Mouse (Mus musculus): ENCODE data around the gene Myb.
A peak's percentile ranks its signal among the peaks of the same experiment; 100 is the strongest.
"Not testable (repeated sequence)": the region's sequence is repeated elsewhere in the genome, so short reads cannot be mapped to it uniquely, and the experiment has no call there.

GRCm38 (mm10) chr10:21149945-21150344, 10.8 kb downstream of the Myb start:
- TF ChIP-seq CHD2 (IDR thresholded peaks at IDR 0.05; ENCODE audit: low read length); ZC3H11A (IDR thresholded peaks at IDR 0.05; ENCODE audit: low read depth, low read length); CTCF (IDR thresholded peaks at IDR 0.05 in 2 of 3, conservative IDR thresholded peaks at IDR 0.05 in 1 of 3; ENCODE audit: control insufficient read depth in 1 of 3, insufficient read depth in 1 of 3, low read depth in 2 of 3, low read length in 3 of 3, poor library complexity in 1 of 3, severe bottlenecking in 1 of 3); ELF1 (IDR thresholded peaks at IDR 0.05; ENCODE audit: low read depth, low read length); SIN3A (IDR thresholded peaks at IDR 0.05; ENCODE audit: low read length): not testable (repeated sequence)
- TF ChIP-seq POLR2A (IDR thresholded peaks at IDR 0.05; ENCODE audit: control insufficient read depth in 1 of 2, insufficient read depth in 1 of 2, low read depth in 1 of 2, low read length in 2 of 2, poor library complexity in 1 of 2) = 0 out of 4 replicates have a peak, but pooled peaks of 1 of the 2 experiments have one; percentile 34

Measured in MEL (cell line).